Mouse (Mus musculus) kidney, adult 8-10 months (tissue): ENCODE data around the gene Tmem179b.
"Not testable (repeated sequence)": the region's sequence is repeated elsewhere in the genome, so short reads cannot be mapped to it uniquely, and the experiment has no call there.

Experiments
- DNase-seq, 2 experiments: peaks; one replicate each; pipeline ENCODE4 v3.0.0; 2022

Gene Tmem179b

GRCm38 (mm10) chr19:8774951-8775421, 719 bp upstream of the Tmem179b start:
- DNase-seq = peak; percentile 26 to 27

DNA sequence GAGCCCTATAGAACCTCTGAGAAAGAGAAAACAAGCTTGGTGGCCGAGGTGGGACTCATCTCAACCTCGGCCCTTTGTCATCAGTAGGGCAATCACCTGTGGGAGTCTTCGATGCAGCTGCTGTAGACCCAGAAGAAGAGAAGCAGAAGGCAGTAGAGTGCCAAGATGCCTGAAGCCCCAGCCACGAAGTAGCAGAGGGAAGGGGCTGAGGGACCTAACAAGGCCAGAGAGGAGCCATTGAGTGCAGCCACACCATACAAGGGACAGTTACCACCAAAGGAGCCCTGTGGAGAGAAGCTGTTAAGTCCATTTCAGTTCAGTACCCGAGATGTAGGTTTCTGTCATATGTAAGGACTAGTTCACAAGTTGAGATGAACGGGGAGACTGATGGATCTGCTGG, 858 bp downstream of the Tmem179b start:
- no peak for DNase-seq

DNA sequence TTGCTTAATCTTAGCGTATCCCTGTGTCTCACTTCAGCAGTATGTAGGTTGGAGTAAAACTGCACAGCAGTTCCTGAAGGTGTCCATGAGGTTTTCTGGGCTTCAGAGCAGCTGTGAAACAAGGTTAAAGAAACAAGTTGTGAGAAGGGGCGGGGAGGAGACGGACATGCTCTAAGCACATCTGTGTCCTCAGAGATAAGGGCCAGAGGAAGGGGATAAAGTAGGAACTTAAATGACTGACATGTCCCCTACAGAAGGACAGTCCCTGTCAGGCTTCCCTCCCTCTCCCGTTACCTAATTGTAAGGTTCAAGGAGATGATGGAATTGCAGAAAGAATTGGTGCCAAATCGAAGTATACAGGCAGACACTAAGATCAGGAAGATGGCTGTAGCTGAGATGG, 1.3 kb downstream of the Tmem179b start:
- no peak for DNase-seq

- DNase-seq = peak; percentile 71 to 80
Measured at GRCm38 (mm10) chr19:8770567-8771270, 3.5 kb downstream of the Tmem179b start, which contains the start of gene Tmem223. Tmem223 (plus strand) TSS chr19:8770996.

GRCm38 (mm10) chr19:8765562-8765961, 8.7 kb downstream of the Tmem179b start:
- no peak for DNase-seq

- no peak for DNase-seq
Measured at GRCm38 (mm10) chr19:8763276-8763675, 11.0 kb downstream of the Tmem179b start.

DNA sequence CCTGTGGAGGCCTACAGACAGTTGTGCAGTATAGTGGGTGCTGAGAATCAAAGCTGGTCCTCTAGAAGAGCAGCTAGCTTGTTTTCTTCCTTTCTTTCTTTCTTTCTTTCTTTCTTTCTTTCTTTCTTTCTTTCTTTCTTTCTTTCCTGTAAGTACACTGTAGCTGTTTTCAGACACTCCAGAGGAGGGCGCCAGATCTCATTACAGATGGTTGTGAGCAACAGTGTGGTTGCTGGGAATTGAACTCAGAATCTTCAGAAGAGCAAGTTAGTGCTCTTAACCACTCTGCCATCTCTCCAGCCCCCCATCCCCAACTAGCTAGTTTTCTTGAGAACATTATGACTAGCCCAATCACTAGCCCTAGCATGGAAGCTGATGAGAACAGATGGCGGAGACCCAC, 13.5 kb downstream of the Tmem179b start:
- DNase-seq = no peak

DNA sequence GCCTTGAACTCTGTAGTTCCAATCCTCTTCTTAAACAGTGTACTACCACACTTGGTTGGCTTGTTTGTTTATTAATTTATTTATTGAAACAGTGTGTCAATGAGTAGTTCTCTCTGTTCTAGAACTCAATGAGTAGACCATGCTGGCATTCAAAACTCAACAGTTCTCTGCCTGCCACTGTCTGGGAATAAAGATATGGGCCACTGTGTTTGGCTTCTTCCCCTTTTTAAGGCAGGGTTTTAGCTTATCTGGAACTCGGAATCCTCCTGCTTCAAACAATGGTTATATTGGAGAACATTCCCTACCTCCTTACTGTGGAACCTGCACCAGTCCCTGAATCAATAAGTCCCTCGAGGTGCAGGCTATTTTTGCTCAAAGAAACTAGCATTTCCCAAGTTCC, 15.4 kb downstream of the Tmem179b start:
- DNase-seq = no peak

DNA sequence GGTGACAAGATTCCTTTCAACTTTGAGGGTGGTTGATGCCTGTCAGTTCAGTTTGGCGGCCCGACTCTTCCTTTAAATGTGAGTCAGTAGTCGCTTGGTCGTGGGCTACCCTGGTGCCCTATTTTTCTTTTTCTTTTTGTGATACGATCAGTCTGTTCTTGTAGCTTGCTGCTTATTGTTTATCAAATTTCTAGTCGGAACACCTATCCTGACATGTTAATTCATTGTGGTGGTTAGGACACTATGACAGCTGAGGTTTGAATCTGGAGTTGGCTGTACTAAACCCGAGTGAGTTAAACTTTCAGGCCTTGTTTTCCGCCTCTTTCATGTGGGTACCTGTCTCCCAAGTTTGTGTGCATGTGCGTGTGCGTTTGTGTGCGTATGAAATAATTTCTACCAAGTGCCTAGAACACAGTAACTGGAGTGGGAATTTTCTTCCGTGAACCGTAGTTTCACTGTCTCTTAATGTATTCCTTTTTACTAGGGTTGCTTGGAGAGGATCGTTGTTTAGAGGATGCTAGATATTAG, 16.7 kb downstream of the Tmem179b start:
- no peak for DNase-seq

- DNase-seq = peak; percentile 88 to 93
Measured at GRCm38 (mm10) chr19:8756635-8757387, 17.5 kb downstream of the Tmem179b start, which contains the start of gene Nxf1. Nxf1 (plus strand) TSS chr19:8757073.

GRCm38 (mm10) chr19:8755652-8756051, 18.6 kb downstream of the Tmem179b start:
- DNase-seq = no peak

DNA sequence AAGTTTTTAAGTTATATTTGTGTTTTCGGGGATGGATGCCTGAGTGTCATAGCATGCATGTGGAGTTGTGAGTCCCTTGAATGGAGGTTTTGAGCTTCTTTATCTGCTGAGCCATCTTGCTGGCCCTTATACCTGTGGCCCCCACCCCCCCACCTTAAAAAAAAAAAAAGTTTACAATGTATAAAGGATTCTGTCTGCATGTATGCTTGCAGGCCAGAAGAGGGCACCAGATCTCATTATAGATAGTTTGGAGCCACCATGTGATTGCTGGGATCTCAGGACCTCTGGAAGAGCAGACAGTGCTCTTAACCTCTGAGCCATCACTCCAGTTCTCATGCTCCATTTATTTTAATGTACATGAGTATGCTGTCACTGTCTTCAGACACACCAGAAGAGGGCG, 26.9 kb downstream of the Tmem179b start:
- DNase-seq = no peak

DNA sequence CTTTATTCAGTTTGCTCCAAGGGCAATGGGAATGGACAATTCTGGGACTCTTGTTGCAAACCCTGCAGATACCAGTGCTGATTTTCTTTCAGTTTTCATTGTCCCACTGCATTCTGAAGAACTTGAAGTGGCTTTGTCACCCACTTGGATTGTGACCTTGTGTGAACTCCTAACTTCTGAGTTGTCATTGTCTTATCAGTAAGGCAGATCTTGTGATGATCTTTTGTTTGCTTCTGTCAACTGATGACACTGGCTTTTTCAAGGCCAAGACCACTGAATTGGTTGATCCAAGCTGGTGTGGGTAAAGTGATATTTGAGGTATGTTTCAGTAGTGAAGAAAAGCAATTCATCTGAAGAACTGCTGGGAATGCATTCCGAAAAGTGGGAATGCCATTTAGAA, 28.9 kb downstream of the Tmem179b start:
- no peak for DNase-seq

- no peak for DNase-seq
Measured at GRCm38 (mm10) chr19:8742176-8742575, 32.1 kb downstream of the Tmem179b start.

DNA sequence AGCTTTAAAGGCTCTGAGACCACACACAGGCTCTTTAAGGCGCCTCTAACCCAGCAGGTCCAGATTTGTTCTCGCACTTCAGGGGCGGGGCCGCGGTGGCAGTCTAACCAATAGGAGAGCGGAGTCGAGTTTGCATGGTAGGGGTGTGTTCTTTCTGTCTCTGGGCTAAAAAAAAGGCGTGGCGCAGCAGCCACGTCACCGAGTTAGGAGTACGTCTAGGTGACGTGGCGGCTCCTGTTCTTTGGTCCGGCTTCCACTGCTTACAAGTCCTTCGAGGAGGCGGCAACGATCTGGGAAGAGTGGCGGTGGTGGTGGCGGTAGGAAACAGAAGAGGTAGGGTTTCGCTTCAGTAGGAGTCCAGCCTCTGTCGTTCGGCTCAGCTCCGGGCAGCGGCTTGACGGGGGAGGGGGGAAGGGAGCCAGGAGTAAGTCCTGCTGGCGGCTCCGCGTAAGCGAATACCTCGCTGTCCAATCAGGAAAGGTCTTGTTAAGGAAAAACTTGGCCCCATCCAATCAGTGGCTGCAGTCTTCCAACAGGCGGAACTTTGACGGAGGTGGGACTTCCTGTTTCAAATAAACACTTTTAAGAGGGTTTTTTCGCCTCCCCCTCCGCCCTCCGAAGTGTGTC, 32.9 kb downstream of the Tmem179b start, which contains the start of gene Stx5a:
Gene Stx5a (plus strand): TSS at position 171 of the 627 bp plus-strand sequence.
- DNase-seq = peak; percentile 97 to 98

DNA sequence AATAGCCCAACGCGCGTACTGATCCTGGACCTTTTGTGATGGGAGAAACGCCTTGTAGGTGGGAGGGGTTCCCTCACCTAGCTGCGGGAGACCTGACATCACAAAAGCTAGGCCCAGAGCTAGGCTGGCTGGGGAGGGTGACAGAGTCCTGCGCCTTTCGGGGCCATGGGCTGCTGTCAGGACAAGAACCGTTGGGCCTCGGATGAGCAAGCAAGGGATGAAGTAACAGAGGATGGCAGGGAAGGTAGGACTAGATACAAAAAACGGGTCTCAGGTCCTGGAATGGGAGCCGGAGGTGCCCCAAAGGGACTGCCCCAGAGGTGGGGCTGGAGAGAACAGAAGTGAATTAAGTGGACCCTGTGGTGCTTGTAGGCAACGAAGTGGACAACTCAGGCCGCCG, 33.7 kb downstream of the Tmem179b start, which contains the start of gene 1700092M07Rik:
Gene 1700092M07Rik (plus strand): TSS at position 116 of the 400 bp plus-strand sequence.
- DNase-seq = no peak

DNA sequence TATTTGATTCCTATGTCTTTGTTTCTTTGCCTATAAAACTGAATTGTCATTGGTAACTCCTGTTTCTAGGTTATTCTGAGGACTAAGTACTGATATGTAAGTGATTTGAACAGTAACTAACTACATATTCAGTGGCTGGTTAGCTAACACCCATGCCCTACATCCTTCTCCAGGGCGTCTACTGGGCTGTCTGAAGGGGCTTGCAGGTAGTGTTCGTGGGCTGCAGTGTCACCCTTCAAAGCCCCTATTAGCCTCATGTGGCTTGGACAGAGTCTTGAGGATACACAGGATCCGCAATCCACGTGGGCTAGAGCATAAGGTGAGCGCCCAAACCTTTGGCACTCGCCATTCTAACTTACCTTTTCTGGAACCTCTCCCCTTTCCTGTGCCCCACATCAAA, 34.6 kb downstream of the Tmem179b start:
- DNase-seq = no peak

- DNase-seq = no peak
Measured at GRCm38 (mm10) chr19:8738911-8739310, 35.4 kb downstream of the Tmem179b start.

DNA sequence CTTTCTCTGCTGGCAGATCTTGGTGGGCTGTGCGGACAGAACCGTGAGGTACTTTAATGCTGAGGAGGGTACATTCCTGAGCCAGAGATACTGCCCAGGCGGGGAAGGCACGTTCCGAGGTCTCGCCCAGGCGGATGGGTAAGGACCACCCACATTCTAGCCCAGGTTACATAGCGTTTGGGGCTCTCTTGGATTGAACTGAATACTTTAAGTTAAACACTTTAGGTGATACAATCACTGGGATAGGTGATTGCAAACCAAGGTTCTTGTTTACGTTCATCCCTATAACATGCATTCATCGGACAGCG, 38.2 kb downstream of the Tmem179b start:
- DNase-seq = no peak

DNA sequence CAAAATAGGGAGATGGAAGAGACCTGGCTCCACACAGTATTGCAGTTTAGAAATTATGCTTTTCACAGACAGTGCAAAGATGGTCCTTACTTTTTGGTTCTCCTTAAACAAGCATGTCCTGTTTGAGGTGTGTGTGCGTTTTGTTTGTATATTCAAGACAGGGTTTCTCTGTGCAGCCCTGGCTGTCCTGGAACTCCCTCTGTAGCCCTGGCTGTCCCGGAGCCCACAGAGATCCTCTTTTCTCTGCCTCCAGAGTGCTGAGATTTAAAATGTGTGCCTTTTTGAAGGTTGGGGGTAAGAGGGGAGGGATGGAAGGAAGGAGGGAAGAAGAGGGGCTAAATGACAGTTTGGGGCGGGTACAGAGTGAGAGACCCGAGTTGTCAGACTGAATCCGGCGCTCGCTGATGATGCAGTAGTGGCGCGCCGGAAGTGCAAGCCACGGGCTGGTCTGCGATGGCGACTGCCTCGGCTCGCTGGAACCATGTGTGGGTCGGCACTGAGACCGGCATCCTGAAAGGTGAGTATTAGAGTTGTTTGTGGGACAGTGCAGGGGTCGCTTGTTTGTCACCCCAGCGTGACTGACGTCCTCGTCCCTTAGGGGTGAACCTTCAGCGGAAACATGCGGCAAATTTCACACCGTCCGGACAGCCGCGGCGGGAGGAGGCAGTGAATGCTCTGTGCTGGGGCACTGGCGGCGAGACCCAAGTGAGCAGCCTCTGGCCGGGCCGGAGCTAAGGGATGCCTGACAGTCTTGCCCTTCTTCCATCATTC, 38.7 kb downstream of the Tmem179b start, which contains the start of gene Wdr74:
Gene Wdr74 (plus strand): TSS at position 439 of the 771 bp plus-strand sequence.
- peak; percentile 84 to 91 for DNase-seq

DNA sequence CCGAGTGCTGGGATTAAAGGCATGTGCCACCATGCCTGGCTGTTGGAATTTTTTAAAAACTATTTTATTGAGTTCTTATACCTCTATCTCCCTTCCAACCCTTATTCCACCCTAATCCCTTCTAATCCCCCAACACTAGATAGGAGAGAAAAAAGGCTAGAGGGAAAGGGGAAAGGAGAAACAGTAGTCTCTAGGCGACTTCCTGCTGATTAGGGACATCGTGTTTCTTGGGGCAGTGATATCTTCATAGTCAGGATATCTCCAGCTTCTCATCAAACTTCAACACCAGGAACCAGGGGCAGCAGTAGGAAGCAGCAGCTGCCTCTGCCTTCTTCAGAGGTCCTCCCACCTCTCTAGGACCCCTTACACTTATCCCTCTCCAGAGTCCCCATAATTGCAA, 39.9 kb downstream of the Tmem179b start:
- no peak for DNase-seq

DNA sequence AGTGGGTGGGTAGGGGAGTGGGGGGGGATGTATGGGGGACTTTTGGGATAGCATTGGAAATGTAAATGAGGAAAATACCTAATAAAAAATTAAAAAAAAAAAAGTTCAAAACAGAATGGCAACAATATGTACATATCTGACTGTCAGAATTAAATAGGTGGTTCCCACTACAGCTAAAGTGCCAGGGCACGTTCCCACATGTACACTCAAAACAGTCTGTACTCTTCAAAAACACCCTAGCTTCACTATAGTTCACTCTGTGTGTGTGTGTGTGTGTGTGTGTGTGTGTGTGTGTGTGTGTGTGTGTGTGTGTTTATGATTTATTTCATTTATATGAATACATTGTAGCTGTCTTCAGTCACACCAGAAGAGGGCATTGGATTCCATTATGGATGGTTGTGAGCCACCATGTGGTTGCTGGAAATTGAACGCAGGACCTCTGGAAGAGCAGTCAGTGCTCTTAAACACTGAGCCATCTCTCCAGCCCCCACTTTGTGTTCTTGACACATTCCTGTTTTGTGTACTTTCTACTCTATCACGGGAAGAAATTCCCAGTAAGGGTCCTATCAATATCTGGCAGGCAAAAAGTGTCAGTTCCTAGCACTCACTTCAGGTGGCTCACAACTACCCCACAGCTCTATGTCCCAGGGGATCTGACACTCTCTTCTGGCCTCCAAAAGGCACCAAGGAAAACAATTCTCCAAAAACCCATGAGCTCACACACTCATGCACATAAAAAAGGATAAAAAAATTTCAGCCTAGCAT, 45.8 kb downstream of the Tmem179b start:
- not testable (repeated sequence) for DNase-seq
